Mouse (Mus musculus) cortical plate, adult 2 months (tissue): ENCODE data around the gene Btnl1. TPM values are rescaled to one million over a fixed set of nuclear protein-coding genes. Genes with fewer than 3 reads are reported as not detected.

Source experiments
- H3K27ac ChIP-seq: fragments of 200-500 bp; 2 replicates; pipeline ENCODE4 v1.5.1; 2012; ENCODE audit warnings: low read length, control low read depth, inconsistent platforms; ENCODE audit not compliant: insufficient read depth
- H3K4me1 ChIP-seq: fragments of 200-500 bp; 2 replicates; pipeline ENCODE4 v1.6.1; 2011; ENCODE audit warnings: low read length; ENCODE audit not compliant: control insufficient read depth, insufficient read depth
- H3K4me3 ChIP-seq: fragments of 200-500 bp; 2 replicates; pipeline ENCODE4 v1.5.1; 2011; ENCODE audit warnings: mild to moderate bottlenecking, low read length, control low read depth; ENCODE audit not compliant: insufficient read depth
- CTCF ChIP-seq: fragments of 200-500 bp; IDR thresholded peaks from 2 replicates; pipeline ENCODE4 v1.5.1; 2011; ENCODE audit warnings: mild to moderate bottlenecking, control low read depth, low read length; ENCODE audit not compliant: insufficient read depth; ENCODE audit errors: extremely low read depth
- POLR2A ChIP-seq: fragments of 200-500 bp; IDR thresholded peaks from 2 replicates; pipeline ENCODE4 v1.6.1; 2011; ENCODE audit warnings: mild to moderate bottlenecking, low read length, control low read depth; ENCODE audit not compliant: insufficient read depth; ENCODE audit errors: extremely low read depth
- polyA plus RNA-seq: library from polyadenylated mRNA; depleted of rRNA; stranded (reverse); fragments of >200 nt; gene quantifications from 2 replicates; pipeline ENCODE4 v1.2.3, GENCODE M21; 2012; rRNA removed

Btnl1 gene
- polyA plus RNA-seq, 1 experiment = not detected

GRCm38 (mm10) chr17:34399394-34399715 lies 22.4 kb downstream of the Btnl1 start:
- Histone ChIP-seq H3K4me3 (peak overlapping the region; percentile 36; the same call in 1 of the 2 replicates), H3K4me1 (no peaks in the 10 kb centered on the region), H3K27ac (no peak overlapping the region)
- TF ChIP-seq POLR2A = no peak
- no peak for TF ChIP-seq CTCF

- peak; percentile 97 for TF ChIP-seq CTCF
- no peak for TF ChIP-seq POLR2A
- Histone ChIP-seq H3K27ac (no peak overlapping the region), H3K4me3 (no peak overlapping the region), H3K4me1 (no peaks in the 10 kb centered on the region)
Measured at GRCm38 (mm10) chr17:34411117-34411516, 34.2 kb downstream of the Btnl1 start.

- TF ChIP-seq CTCF (no peak), POLR2A (no peak)
- Histone ChIP-seq H3K27ac (no peak overlapping the region), H3K4me1 (no peaks in the 10 kb centered on the region), H3K4me3 (no peak overlapping the region)
Measured at GRCm38 (mm10) chr17:34420014-34420413, 43.1 kb downstream of the Btnl1 start.

GRCm38 (mm10) chr17:34427597-34427996 lies 50.7 kb downstream of the Btnl1 start:
- Histone ChIP-seq H3K4me1 (no peaks in the 10 kb centered on the region), H3K4me3 (no peak overlapping the region), H3K27ac (no peak overlapping the region)
- TF ChIP-seq CTCF (no peak), POLR2A (no peak)

Other genes starting within 250 kb of the Btnl1 start
- gene H2-DMb2, start 233.8 kb upstream of the Btnl1 start, polyA plus RNA-seq = 0.79 and 0.84 TPM in 2 replicates
- gene H2-DMb1, start 224.1 kb upstream of the Btnl1 start, polyA plus RNA-seq = 3.6 and 4.5 TPM in 2 replicates
- gene Tap1, start 189.6 kb upstream of the Btnl1 start, polyA plus RNA-seq = 2.7 and 3.4 TPM in 2 replicates
- 3.0 and 3.8 TPM in 2 replicates for gene Psmb9, start 189.4 kb upstream of the Btnl1 start, polyA plus RNA-seq
- 8.7 and 10.1 TPM in 2 replicates for gene Psmb8, start 179.4 kb upstream of the Btnl1 start, polyA plus RNA-seq
- gene Tap2, start 173.6 kb upstream of the Btnl1 start, polyA plus RNA-seq = 7.9 and 8.3 TPM in 2 replicates
- gene H2-Ob, start 138.2 kb upstream of the Btnl1 start, polyA plus RNA-seq = 1.0 and 1.5 TPM in 2 replicates
- 3.1 and 3.6 TPM in 2 replicates for gene H2-Ab1, start 119.4 kb upstream of the Btnl1 start, polyA plus RNA-seq
- gene H2-Aa, start 89.3 kb upstream of the Btnl1 start, polyA plus RNA-seq = 2.8 and 2.9 TPM in 2 replicates
- 3.2 and 3.3 TPM in 2 replicates for gene H2-Eb1, start 71.3 kb upstream of the Btnl1 start, polyA plus RNA-seq
- gene H2-Eb2, start 51.5 kb upstream of the Btnl1 start, polyA plus RNA-seq = 0.04 TPM in 1 of 2 replicates, not detected in the other
- not detected in 2 replicates for gene Btnl2, start 22.3 kb upstream of the Btnl1 start, polyA plus RNA-seq
- gene BC051142, start 21.7 kb downstream of the Btnl1 start, polyA plus RNA-seq = 7.4 and 8.7 TPM in 2 replicates
- not detected in 2 replicates for gene Btnl4, start 100.2 kb downstream of the Btnl1 start, polyA plus RNA-seq
- not detected in 2 replicates for gene Btnl6, start 140.2 kb downstream of the Btnl1 start, polyA plus RNA-seq
- 3.4 and 3.8 TPM in 2 replicates for gene Notch4, start 187.1 kb downstream of the Btnl1 start, polyA plus RNA-seq
- gene Gpsm3, start 212.7 kb downstream of the Btnl1 start, polyA plus RNA-seq = 2.9 and 3.5 TPM in 2 replicates
- 66.2 and 72.6 TPM in 2 replicates for gene Pbx2, start 214.1 kb downstream of the Btnl1 start, polyA plus RNA-seq
- 1.5 and 1.6 TPM in 2 replicates for gene Ager, start 220.7 kb downstream of the Btnl1 start, polyA plus RNA-seq
- 125 and 130 TPM in 2 replicates for gene Rnf5, start 226.6 kb downstream of the Btnl1 start, polyA plus RNA-seq
- gene Agpat1, start 227.1 kb downstream of the Btnl1 start, polyA plus RNA-seq = 225 and 236 TPM in 2 replicates
- gene Egfl8, start 238.8 kb downstream of the Btnl1 start, polyA plus RNA-seq = 5.3 and 6.1 TPM in 2 replicates